Mouse (Mus musculus) stomach, postnatal 0 days (tissue): Measurements from ENCODE around the gene Wfikkn1. TPM values are rescaled to one million over a fixed set of nuclear protein-coding genes. Genes with fewer than 3 reads are reported as not detected.

Source experiments
- ATAC-seq: fragments of 200-750 bp; cut with Nextera tagmentation; 2 replicates; pipeline ENCODE4 v1.8.0; 2017; ENCODE audit not compliant: low FRiP score, low TSS enrichment
- DNase-seq: peaks from one replicate; pipeline ENCODE4 v3.0.0-alpha.2; 2016; ENCODE audit warnings: low spot score
- H3K27ac ChIP-seq: fragments of 300-500 bp; sonication (generic); replicated peaks from 2 replicates; pipeline ENCODE4 v1.5.1; 2014; ENCODE audit warnings: mild to moderate bottlenecking, control low read depth
- H3K27me3 ChIP-seq: fragments of 300-500 bp; sonication (generic); 2 replicates; pipeline ENCODE4 v1.6.1; 2014; ENCODE audit warnings: low read length; ENCODE audit not compliant: control insufficient read depth, insufficient read depth
- H3K36me3 ChIP-seq: fragments of 300-500 bp; sonication (generic); 2 replicates; pipeline ENCODE4 v1.6.1; 2014; ENCODE audit warnings: low read length, mixed read lengths; ENCODE audit not compliant: control insufficient read depth, insufficient read depth
- H3K4me1 ChIP-seq: fragments of 300-500 bp; sonication (generic); replicated peaks from 2 replicates; pipeline ENCODE4 v1.6.1; 2014; ENCODE audit warnings: antibody characterized with exemption; ENCODE audit not compliant: control insufficient read depth, insufficient read depth
- H3K4me2 ChIP-seq: fragments of 300-500 bp; sonication (generic); replicated peaks from 2 replicates; pipeline ENCODE4 v1.6.1; 2014; ENCODE audit warnings: low read depth, mild to moderate bottlenecking, control low read depth, moderate library complexity
- H3K4me3 ChIP-seq: fragments of 300-500 bp; sonication (generic); 2 replicates; pipeline ENCODE4 v1.5.1; 2014; ENCODE audit warnings: low read depth, low read length, control low read depth
- H3K9ac ChIP-seq: fragments of 300-500 bp; sonication (generic); 2 replicates; pipeline ENCODE4 v1.6.1; 2014; ENCODE audit warnings: mild to moderate bottlenecking, low read length, control low read depth, mixed read lengths
- H3K9me3 ChIP-seq: fragments of 300-500 bp; sonication (generic); 2 replicates; pipeline ENCODE4 v1.6.1; 2016; ENCODE audit warnings: low read length; ENCODE audit not compliant: control insufficient read depth
- CTCF ChIP-seq: IDR thresholded peaks from 2 replicates; pipeline ENCODE4 v1.5.1; 2016; ENCODE audit warnings: antibody characterized with exemption, low read depth, mild to moderate bottlenecking, moderate library complexity
- EP300 ChIP-seq: optimal IDR thresholded peaks from 2 replicates; pipeline ENCODE3; 2016; ENCODE audit warnings: antibody characterized with exemption
- WGBS: fragments of 180-500 bp; shearing (Covaris S2); extraction: QIAGEN DNeasy Blood & Tissue Kit; methylation state at CpG from one replicate; pipeline ENCODE4 v1.1.7; 2014; 5-methylcytosine and 5-hydroxymethylcytosine counted together
- polyA plus RNA-seq: library from polyadenylated mRNA; unstranded; fragments of >200 nt; fragmentation: Nextera tagmentation; extraction: Ambion mirVana; gene quantifications from 2 replicates; pipeline ENCODE4 v1.2.1, GENCODE M21; 2015

The Wfikkn1 gene
- polyA plus RNA-seq, 1 experiment from 2014 or later = 0.35 TPM

- Histone ChIP-seq H3K9me3 (no peaks in the 10 kb centered on the region), H3K27me3 (no peaks in the 10 kb centered on the region), H3K27ac (no peak overlapping the region), H3K4me3 (no peak overlapping the region), H3K4me2 (no peak overlapping the region), H3K9ac (no peak overlapping the region), H3K4me1 (no peaks in the 10 kb centered on the region), H3K36me3 (peaks cover 18% of the 10 kb centered on the region)
- no peak for ATAC-seq
- WGBS = 83% methylated on average over 8 of the region's 8 CpGs
- TF ChIP-seq CTCF (no peak), EP300 (no peak)
- DNase-seq = no peak
Observed at GRCm38 (mm10) chr17:25883268-25883667, 2.6 kb upstream of the Wfikkn1 start.

GRCm38 (mm10) chr17:25882306-25882705 is 1.6 kb upstream of the Wfikkn1 start:
- TF ChIP-seq CTCF (peak; percentile 28; the same call in 1 of the 2 replicates), EP300 (no peak)
- no peak overlapping the region for H3K4me2 ChIP-seq
- DNase-seq = no peak
- peaks cover 19% of the 10 kb centered on the region; the same call in 1 of the 2 replicates for H3K36me3 ChIP-seq
- H3K4me3 ChIP-seq = no peak overlapping the region
- no peaks in the 10 kb centered on the region for H3K4me1 ChIP-seq
- H3K27me3 ChIP-seq = no peaks in the 10 kb centered on the region
- H3K27ac ChIP-seq = no peak overlapping the region
- 53% methylated on average over 5 of the region's 5 CpGs for WGBS
- no peak for ATAC-seq
- H3K9me3 ChIP-seq = no peaks in the 10 kb centered on the region
- no peak overlapping the region; the same call in 1 of the 2 replicates for H3K9ac ChIP-seq

GRCm38 (mm10) chr17:25881691-25882090 is 1.0 kb upstream of the Wfikkn1 start:
- no peak overlapping the region for H3K27ac ChIP-seq
- no peak overlapping the region for H3K9ac ChIP-seq
- no peaks in the 10 kb centered on the region for H3K4me1 ChIP-seq
- H3K4me3 ChIP-seq = no peak overlapping the region
- H3K36me3 ChIP-seq = peaks cover 19% of the 10 kb centered on the region; the same call in 1 of the 2 replicates
- ATAC-seq (no peak), DNase-seq (no peak)
- no peaks in the 10 kb centered on the region for H3K9me3 ChIP-seq
- no peaks in the 10 kb centered on the region for H3K27me3 ChIP-seq
- WGBS = 47% methylated on average over 4 of the region's 4 CpGs
- no peak overlapping the region for H3K4me2 ChIP-seq
- TF ChIP-seq CTCF (no peak), EP300 (no peak)

- Histone ChIP-seq H3K9ac (no peak overlapping the region), H3K4me3 (no peak overlapping the region), H3K9me3 (no peaks in the 10 kb centered on the region), H3K4me2 (no peak overlapping the region), H3K27ac (no peak overlapping the region), H3K36me3 (peaks cover 19% of the 10 kb centered on the region; the same call in 1 of the 2 replicates), H3K4me1 (peaks cover under 1% of the 10 kb centered on the region; the same call in 1 of the 2 replicates), H3K27me3 (no peaks in the 10 kb centered on the region)
- no peak for DNase-seq
- 20% methylated on average over 5 of the region's 5 CpGs for WGBS
- TF ChIP-seq EP300 = no peak
- no peak for TF ChIP-seq CTCF
- ATAC-seq = peak; percentile 55
Observed at GRCm38 (mm10) chr17:25880913-25881641, 419 bp upstream of the Wfikkn1 start.

GRCm38 (mm10) chr17:25879750-25880149 is 908 bp downstream of the Wfikkn1 start:
- H3K9me3 ChIP-seq = no peaks in the 10 kb centered on the region
- no peak overlapping the region for H3K4me3 ChIP-seq
- H3K27me3 ChIP-seq = no peaks in the 10 kb centered on the region
- H3K4me1 ChIP-seq = peaks cover 3% of the 10 kb centered on the region; the same call in 1 of the 2 replicates
- H3K4me2 ChIP-seq = no peak overlapping the region
- WGBS = 65% methylated on average over 8 of the region's 8 CpGs
- no peak overlapping the region for H3K9ac ChIP-seq
- peaks cover 17% of the 10 kb centered on the region; the same call in 1 of the 2 replicates for H3K36me3 ChIP-seq
- H3K27ac ChIP-seq = 0 out of 2 replicates have a peak overlapping the region, but pooled peaks have one; percentile 24
- no peak for TF ChIP-seq EP300
- peak; percentile 20 for DNase-seq
- no peak for ATAC-seq

- 62% methylated on average over 4 of the region's 4 CpGs for WGBS
- Histone ChIP-seq H3K9ac (no peak overlapping the region), H3K36me3 (peaks cover 12% of the 10 kb centered on the region; the same call in 1 of the 2 replicates), H3K27me3 (no peaks in the 10 kb centered on the region), H3K27ac (no peak overlapping the region), H3K4me3 (no peak overlapping the region), H3K4me1 (peaks cover 4% of the 10 kb centered on the region; the same call in 1 of the 2 replicates), H3K4me2 (no peak overlapping the region), H3K9me3 (no peaks in the 10 kb centered on the region)
- TF ChIP-seq EP300 = no peak
- TF ChIP-seq CTCF = peak; percentile 74
- DNase-seq (peak; percentile 62), ATAC-seq (no peak)
Observed at GRCm38 (mm10) chr17:25879261-25879660, 1.4 kb downstream of the Wfikkn1 start.
